8 mouse cellular contexts compared by ENCODE assay signal in genomic region chr4:154506774-154507435, GRCm38 (mm10).
DNase-seq lines count a peak whose midpoint lies in the region; ATAC-seq and TF ChIP-seq lines count a peak whose summit lies in the region.

No protein-coding gene starts in this region.

- TF ChIP-seq EP300 in stomach, postnatal 0 days (optimal IDR thresholded peaks at IDR 0.05) = no peak
- no peak for TF ChIP-seq EP300 in lung, postnatal 0 days (IDR thresholded peaks at IDR 0.05)

- peak overlapping the region; percentile 8; the same call in 1 of the 2 replicates for H3K9ac ChIP-seq in stomach, postnatal 0 days (ENCODE audit: low read length)
- no peak overlapping the region for H3K9ac ChIP-seq in lung, postnatal 0 days (replicated peaks; ENCODE audit: low read depth)

- ATAC-seq in stomach, postnatal 0 days (ENCODE audit: low FRiP score, low TSS enrichment) = no peak
- ATAC-seq in lung, postnatal 0 days = no peak

- H3K9me3 ChIP-seq in midbrain, embryonic 10.5 days (replicated peaks) = no peaks in the 10 kb centered on the region
- H3K9me3 ChIP-seq in stomach, postnatal 0 days (ENCODE audit: control insufficient read depth, low read length) = no peaks in the 10 kb centered on the region
- H3K9me3 ChIP-seq in lung, postnatal 0 days (ENCODE audit: low read length) = no peaks in the 10 kb centered on the region

- TF ChIP-seq CTCF in stomach, postnatal 0 days (IDR thresholded peaks at IDR 0.05; ENCODE audit: low read depth) = no peak
- TF ChIP-seq CTCF in lung, postnatal 0 days (IDR thresholded peaks at IDR 0.05) = no peak

- H3K27ac ChIP-seq in midbrain, embryonic 10.5 days (replicated peaks) = peak overlapping the region; percentile 72
- peak overlapping the region; percentile 71 for H3K27ac ChIP-seq in stomach, postnatal 0 days (replicated peaks)
- H3K27ac ChIP-seq in lung, postnatal 0 days (ENCODE audit: low read length) = no peak overlapping the region

- H3K27me3 ChIP-seq in midbrain, embryonic 10.5 days (ENCODE audit: low read depth, poor library complexity, severe bottlenecking) = peaks cover 100% of the 10 kb centered on the region
- no peaks in the 10 kb centered on the region for H3K27me3 ChIP-seq in stomach, postnatal 0 days (ENCODE audit: control insufficient read depth, insufficient read depth, low read length)
- H3K27me3 ChIP-seq in lung, postnatal 0 days (replicated peaks; ENCODE audit: insufficient read depth, low read length) = 0 out of 2 replicates have a peak, but pooled peaks cover 3% of the 10 kb centered on the region

- H3K36me3 ChIP-seq in midbrain, embryonic 10.5 days = no peaks in the 10 kb centered on the region
- H3K36me3 ChIP-seq in stomach, postnatal 0 days (ENCODE audit: control insufficient read depth, insufficient read depth, low read length) = no peaks in the 10 kb centered on the region
- H3K36me3 ChIP-seq in lung, postnatal 0 days (ENCODE audit: insufficient read depth, low read length) = no peaks in the 10 kb centered on the region

- H3K4me3 ChIP-seq in midbrain, embryonic 10.5 days = peak overlapping the region; percentile 30
- H3K4me3 ChIP-seq in stomach, postnatal 0 days (ENCODE audit: low read depth, low read length) = no peak overlapping the region
- no peak overlapping the region for H3K4me3 ChIP-seq in lung, postnatal 0 days (ENCODE audit: low read depth, low read length)

- no peak overlapping the region; the same call in 1 of the 2 replicates for H3K4me2 ChIP-seq in stomach, postnatal 0 days (replicated peaks; ENCODE audit: low read depth)
- H3K4me2 ChIP-seq in lung, postnatal 0 days (replicated peaks; ENCODE audit: low read depth, low read length) = no peak overlapping the region

- WGBS in midbrain, embryonic 10.5 days = 6% methylated on average over 20 of the region's 20 CpGs
- WGBS in stomach, postnatal 0 days = 19% methylated on average over 20 of the region's 20 CpGs
- WGBS in lung, postnatal 0 days = 21% methylated on average over 20 of the region's 20 CpGs

- DNase-seq in layer of hippocampus, adult 11-12 months (ENCODE audit: low spot score) = peak; percentile 24
- DNase-seq in layer of hippocampus, adult 9-10 months (ENCODE audit: low spot score) = no peak
- peak; percentile 45 to 64 for DNase-seq in frontal cortex, postnatal 36 days (ENCODE audit: low spot score in 2 of 2)
- peak; percentile 60 for DNase-seq in midbrain, embryonic 10.5 days (ENCODE audit: low spot score)
- DNase-seq in stomach, postnatal 0 days (ENCODE audit: low spot score) = no peak
- no peak for DNase-seq in lung, postnatal 0 days (ENCODE audit: low spot score)
- no peak for DNase-seq in heart, postnatal 4 days
- DNase-seq in heart, adult 18-20 months = no peak

- peaks cover 93% of the 10 kb centered on the region for H3K4me1 ChIP-seq in midbrain, embryonic 10.5 days
- peaks cover 3% of the 10 kb centered on the region; the same call in 1 of the 2 replicates for H3K4me1 ChIP-seq in stomach, postnatal 0 days (replicated peaks; ENCODE audit: control insufficient read depth, insufficient read depth)
- no peaks in the 10 kb centered on the region; the same call in 1 of the 2 replicates for H3K4me1 ChIP-seq in lung, postnatal 0 days (ENCODE audit: insufficient read depth, low read depth, low read length)

Comparison
In these comparisons a context has a peak if more than half of its experiments do, and no peak if none do; other contexts are left out.
1. DNase-seq: peak in layer of hippocampus, adult 11-12 months (single experiment), frontal cortex, postnatal 36 days (2 of 2) and midbrain, embryonic 10.5 days (single experiment); none in layer of hippocampus, adult 9-10 months (single experiment), stomach, postnatal 0 days (single experiment), lung, postnatal 0 days (single experiment), heart, postnatal 4 days (single experiment) and heart, adult 18-20 months (0 of 2).